Mouse (Mus musculus): ENCODE data around the gene S100pbp. TPM values are rescaled to one million over a fixed set of nuclear protein-coding genes. Genes with fewer than 3 reads are reported as not detected.
A peak's percentile ranks its signal among the peaks of the same experiment; 100 is the strongest.
"Not testable (repeated sequence)": the region's sequence is repeated elsewhere in the genome, so short reads cannot be mapped to it uniquely, and the experiment has no call there.

S100pbp gene
- polyA plus RNA-seq, 1 experiment from 2014 or later, result 24.5 TPM

DNA sequence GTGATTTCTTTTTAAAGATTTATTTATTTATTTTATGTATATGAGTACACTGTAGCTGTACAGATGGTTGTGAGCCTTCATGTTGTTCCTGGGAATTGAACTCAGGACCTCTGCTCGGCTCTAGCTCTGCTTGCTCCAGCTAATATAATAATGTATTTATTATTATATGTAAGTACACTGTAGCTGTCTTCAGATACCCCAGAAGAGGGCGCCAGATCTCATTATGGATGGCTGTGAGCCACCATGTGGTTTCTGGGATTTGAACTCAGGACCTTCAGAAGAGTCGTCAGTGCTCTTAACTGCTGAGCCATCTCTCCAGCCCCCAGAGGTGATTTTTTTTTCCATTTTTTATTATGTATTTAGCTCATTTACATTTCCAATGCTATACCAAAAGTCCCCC is 23.0 kb upstream of the S100pbp start:
- H3K4me1 ChIP-seq (ENCODE audit: control insufficient read depth, insufficient read depth, low read length); H3K36me3 ChIP-seq (replicated peaks; ENCODE audit: control insufficient read depth, insufficient read depth, low read depth, low read length); H3K9ac ChIP-seq (replicated peaks; ENCODE audit: low read length); H3K9me3 ChIP-seq (replicated peaks; ENCODE audit: control insufficient read depth, low read length); H3K4me3 ChIP-seq (ENCODE audit: low read depth, low read length); H3K27me3 ChIP-seq (ENCODE audit: control insufficient read depth, insufficient read depth, low read length); H3K4me2 ChIP-seq (ENCODE audit: low read depth, low read length); ATAC-seq (replicated peaks; ENCODE audit: insufficient number of reproducible peaks, low FRiP score, low TSS enrichment, low read depth); H3K27ac ChIP-seq (replicated peaks; ENCODE audit: low read depth, low read length); DNase-seq (ENCODE audit: low spot score): not testable (repeated sequence)
- 76% methylated on average over 3 of the region's 3 CpGs for WGBS

DNA sequence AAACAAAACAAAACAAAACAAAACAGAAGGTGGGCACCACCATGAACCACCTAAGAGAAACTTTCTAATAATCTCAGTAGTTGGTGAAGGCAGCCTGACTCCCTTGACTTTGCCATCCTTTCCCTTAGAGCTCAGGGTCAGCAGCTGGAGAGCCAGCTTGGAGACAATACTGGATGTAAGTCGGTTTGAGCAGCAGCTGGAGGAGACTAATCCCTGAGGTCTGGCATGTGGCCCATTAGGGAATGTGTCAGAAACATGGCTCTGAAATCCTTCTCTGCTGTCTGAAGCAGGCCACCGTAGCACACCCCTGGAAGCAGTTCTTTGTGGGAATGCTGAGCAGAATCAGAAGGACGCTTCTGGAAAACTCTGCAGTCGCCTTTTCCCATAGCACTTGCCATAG is 21.9 kb upstream of the S100pbp start:
- no peaks in the 10 kb centered on the region for H3K9me3 ChIP-seq (replicated peaks; ENCODE audit: control insufficient read depth, low read length)
- ATAC-seq (replicated peaks; ENCODE audit: insufficient number of reproducible peaks, low FRiP score, low TSS enrichment, low read depth), result no peak
- no peak overlapping the region for H3K4me2 ChIP-seq (ENCODE audit: low read depth, low read length)
- H3K27ac ChIP-seq (replicated peaks; ENCODE audit: low read depth, low read length), result no peak overlapping the region
- DNase-seq (ENCODE audit: low spot score), result no peak
- no peak overlapping the region for H3K4me3 ChIP-seq (ENCODE audit: low read depth, low read length)
- H3K4me1 ChIP-seq (ENCODE audit: control insufficient read depth, insufficient read depth, low read length), result no peaks in the 10 kb centered on the region
- H3K27me3 ChIP-seq (ENCODE audit: control insufficient read depth, insufficient read depth, low read length), result no peaks in the 10 kb centered on the region
- peaks cover 13% of the 10 kb centered on the region for H3K36me3 ChIP-seq (replicated peaks; ENCODE audit: control insufficient read depth, insufficient read depth, low read depth, low read length)
- 91% methylated on average over 4 of the region's 4 CpGs for WGBS
- no peak overlapping the region for H3K9ac ChIP-seq (replicated peaks; ENCODE audit: low read length)

DNA sequence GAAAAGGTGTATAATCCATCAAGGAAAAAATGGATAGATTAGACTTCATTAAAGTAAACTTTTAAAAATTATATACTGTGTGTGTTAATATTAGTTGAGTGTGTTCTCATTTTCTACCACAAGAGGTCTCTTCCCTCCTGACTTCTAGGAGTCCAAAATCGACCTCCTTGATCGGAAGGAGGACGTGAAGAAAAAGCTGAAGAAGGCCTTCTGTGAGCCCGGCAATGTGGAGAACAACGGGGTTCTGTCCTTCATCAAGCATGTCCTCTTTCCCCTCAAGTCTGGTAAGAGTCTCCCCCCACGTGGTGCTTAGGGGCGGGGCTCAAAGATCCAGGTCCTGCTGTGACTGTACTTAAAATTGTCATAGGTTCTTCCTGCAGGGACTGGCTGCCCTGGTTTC is 20.0 kb upstream of the S100pbp start:
- H3K4me2 ChIP-seq (ENCODE audit: low read depth, low read length), result no peak overlapping the region
- no peak for ATAC-seq (replicated peaks; ENCODE audit: insufficient number of reproducible peaks, low FRiP score, low TSS enrichment, low read depth)
- no peak overlapping the region for H3K9ac ChIP-seq (replicated peaks; ENCODE audit: low read length)
- H3K36me3 ChIP-seq (replicated peaks; ENCODE audit: control insufficient read depth, insufficient read depth, low read depth, low read length), result peaks cover 13% of the 10 kb centered on the region
- H3K4me3 ChIP-seq (ENCODE audit: low read depth, low read length), result no peak overlapping the region
- no peaks in the 10 kb centered on the region for H3K9me3 ChIP-seq (replicated peaks; ENCODE audit: control insufficient read depth, low read length)
- H3K27me3 ChIP-seq (ENCODE audit: control insufficient read depth, insufficient read depth, low read length), result no peaks in the 10 kb centered on the region
- 65% methylated on average over 7 of the region's 7 CpGs for WGBS
- H3K4me1 ChIP-seq (ENCODE audit: control insufficient read depth, insufficient read depth, low read length), result no peaks in the 10 kb centered on the region
- peak; percentile 59 for DNase-seq (ENCODE audit: low spot score)
- H3K27ac ChIP-seq (replicated peaks; ENCODE audit: low read depth, low read length), result no peak overlapping the region

DNA sequence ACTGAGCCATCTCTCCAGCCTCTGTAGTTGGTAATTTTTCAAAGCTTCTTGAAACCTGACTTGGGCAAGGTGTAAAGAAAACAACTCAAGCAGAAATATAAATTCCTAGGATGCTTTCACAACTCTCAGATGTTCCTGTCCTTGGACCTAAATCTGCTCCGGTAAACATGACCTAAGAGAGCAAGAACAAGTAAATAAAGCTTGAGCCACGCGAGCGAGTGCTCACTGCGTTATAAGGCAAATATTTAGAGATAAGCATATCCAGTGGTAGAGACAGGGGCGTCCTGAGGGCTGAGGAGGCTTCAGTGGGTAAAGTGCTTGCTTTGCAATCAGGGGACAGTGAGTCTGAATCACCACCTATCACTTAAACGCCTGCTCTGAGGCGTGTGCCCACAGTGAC is 17.3 kb upstream of the S100pbp start:
- WGBS, result 91% methylated on average over 8 of the region's 8 CpGs
- Histone ChIP-seq H3K36me3 (replicated peaks; ENCODE audit: control insufficient read depth, insufficient read depth, low read depth, low read length) (peaks cover 13% of the 10 kb centered on the region), H3K9ac (replicated peaks; ENCODE audit: low read length) (no peak overlapping the region), H3K4me3 (ENCODE audit: low read depth, low read length) (no peak overlapping the region), H3K27me3 (ENCODE audit: control insufficient read depth, insufficient read depth, low read length) (no peaks in the 10 kb centered on the region), H3K4me1 (ENCODE audit: control insufficient read depth, insufficient read depth, low read length) (no peaks in the 10 kb centered on the region), H3K27ac (replicated peaks; ENCODE audit: low read depth, low read length) (no peak overlapping the region), H3K4me2 (ENCODE audit: low read depth, low read length) (no peak overlapping the region), H3K9me3 (replicated peaks; ENCODE audit: control insufficient read depth, low read length) (no peaks in the 10 kb centered on the region)
- ATAC-seq (replicated peaks; ENCODE audit: insufficient number of reproducible peaks, low FRiP score, low TSS enrichment, low read depth) (no peak), DNase-seq (ENCODE audit: low spot score) (no peak)

DNA sequence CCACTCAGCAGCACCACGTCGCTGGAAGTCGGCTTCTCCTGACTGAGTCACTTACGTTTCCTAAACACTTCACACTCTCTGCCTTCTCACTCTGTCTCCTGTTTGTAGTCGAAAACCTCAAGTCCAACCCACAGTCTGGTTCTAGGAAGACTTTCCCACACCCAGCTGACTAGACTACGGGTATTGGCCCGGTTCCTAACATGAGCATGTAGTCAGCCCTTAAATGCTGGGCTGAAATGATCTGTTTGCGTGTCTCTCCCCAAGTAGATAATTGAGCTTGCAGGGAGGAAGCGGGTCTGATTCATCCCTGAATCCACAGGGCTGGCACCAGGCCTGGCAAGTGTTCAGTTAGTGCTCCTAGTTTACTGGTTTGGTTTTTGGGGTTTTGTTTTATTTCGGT is 15.1 kb upstream of the S100pbp start:
- Histone ChIP-seq H3K9ac (replicated peaks; ENCODE audit: low read length) (no peak overlapping the region), H3K27me3 (ENCODE audit: control insufficient read depth, insufficient read depth, low read length) (no peaks in the 10 kb centered on the region), H3K27ac (replicated peaks; ENCODE audit: low read depth, low read length) (no peak overlapping the region), H3K36me3 (replicated peaks; ENCODE audit: control insufficient read depth, insufficient read depth, low read depth, low read length) (peaks cover 10% of the 10 kb centered on the region), H3K4me3 (ENCODE audit: low read depth, low read length) (no peak overlapping the region), H3K4me2 (ENCODE audit: low read depth, low read length) (no peak overlapping the region), H3K9me3 (replicated peaks; ENCODE audit: control insufficient read depth, low read length) (no peaks in the 10 kb centered on the region), H3K4me1 (ENCODE audit: control insufficient read depth, insufficient read depth, low read length) (no peaks in the 10 kb centered on the region)
- no peak for ATAC-seq (replicated peaks; ENCODE audit: insufficient number of reproducible peaks, low FRiP score, low TSS enrichment, low read depth)
- 93% methylated on average over 10 of the region's 10 CpGs for WGBS
- no peak for DNase-seq (ENCODE audit: low spot score)

DNA sequence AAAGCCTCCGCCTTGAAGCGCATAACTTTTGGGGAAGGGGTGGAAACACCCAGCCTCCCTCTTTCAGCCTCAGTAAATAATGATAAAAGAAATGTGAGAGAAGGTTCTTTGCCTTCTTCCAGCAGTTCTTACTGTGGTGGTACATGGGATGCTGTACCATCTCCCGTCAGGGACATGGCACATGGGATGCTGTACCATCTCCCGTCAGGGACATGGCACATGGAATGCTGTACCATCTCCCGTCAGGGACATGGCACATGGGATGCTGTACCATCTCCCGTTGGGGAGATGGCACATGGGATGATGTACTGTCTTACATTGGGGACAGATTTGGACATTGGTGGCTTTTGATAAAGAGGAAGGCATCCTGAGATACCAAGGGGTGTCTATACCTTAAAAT is 8.0 kb upstream of the S100pbp start:
- ATAC-seq (replicated peaks; ENCODE audit: insufficient number of reproducible peaks, low FRiP score, low TSS enrichment, low read depth), result no peak

DNA sequence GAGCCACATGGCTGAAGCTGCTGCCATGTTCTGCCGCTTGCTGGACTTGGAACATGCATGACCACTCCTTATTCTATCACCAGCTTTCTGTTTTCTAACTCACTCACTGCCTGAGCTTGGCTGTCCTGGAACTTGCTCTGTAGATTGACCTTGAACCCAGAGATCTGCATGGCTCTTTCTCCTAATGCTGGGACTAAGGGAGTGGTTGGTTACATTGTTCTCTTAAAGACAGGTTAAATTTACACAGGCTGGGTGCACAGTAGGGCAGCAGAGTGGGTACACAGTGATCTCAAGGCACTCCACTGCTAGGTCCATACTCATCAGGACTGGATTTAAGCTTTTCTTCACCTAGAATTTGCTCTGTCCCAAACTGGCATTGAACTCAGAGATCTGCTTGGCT is 4.8 kb upstream of the S100pbp start:
- ATAC-seq (replicated peaks; ENCODE audit: insufficient number of reproducible peaks, low FRiP score, low TSS enrichment, low read depth) (no peak), DNase-seq (ENCODE audit: low spot score) (no peak)
- Histone ChIP-seq H3K4me1 (ENCODE audit: control insufficient read depth, insufficient read depth, low read length) (0 out of 2 replicates have a peak, but pooled peaks cover 2% of the 10 kb centered on the region), H3K4me2 (ENCODE audit: low read depth, low read length) (no peak overlapping the region), H3K27ac (replicated peaks; ENCODE audit: low read depth, low read length) (no peak overlapping the region), H3K36me3 (replicated peaks; ENCODE audit: control insufficient read depth, insufficient read depth, low read depth, low read length) (peaks cover 7% of the 10 kb centered on the region; the same call in 1 of the 2 replicates), H3K4me3 (ENCODE audit: low read depth, low read length) (no peak overlapping the region), H3K27me3 (ENCODE audit: control insufficient read depth, insufficient read depth, low read length) (no peaks in the 10 kb centered on the region), H3K9me3 (replicated peaks; ENCODE audit: control insufficient read depth, low read length) (no peaks in the 10 kb centered on the region), H3K9ac (replicated peaks; ENCODE audit: low read length) (no peak overlapping the region)
- WGBS, result 93% methylated on average over 1 of the region's 1 CpGs

More for the DNA sequence above, 8.0 kb upstream of the S100pbp start:
- no peak for DNase-seq (ENCODE audit: low spot score)
- H3K27me3 ChIP-seq (ENCODE audit: control insufficient read depth, insufficient read depth, low read length), result no peaks in the 10 kb centered on the region
- WGBS, result 94% methylated on average over 6 of the region's 6 CpGs
- H3K9me3 ChIP-seq (replicated peaks; ENCODE audit: control insufficient read depth, low read length), result no peaks in the 10 kb centered on the region
- no peaks in the 10 kb centered on the region for H3K4me1 ChIP-seq (ENCODE audit: control insufficient read depth, insufficient read depth, low read length)
- no peak overlapping the region for H3K27ac ChIP-seq (replicated peaks; ENCODE audit: low read depth, low read length)
- no peak overlapping the region for H3K4me3 ChIP-seq (ENCODE audit: low read depth, low read length)
- no peak overlapping the region for H3K4me2 ChIP-seq (ENCODE audit: low read depth, low read length)
- H3K36me3 ChIP-seq (replicated peaks; ENCODE audit: control insufficient read depth, insufficient read depth, low read depth, low read length), result peaks cover 7% of the 10 kb centered on the region; the same call in 1 of the 2 replicates
- no peak overlapping the region for H3K9ac ChIP-seq (replicated peaks; ENCODE audit: low read length)

DNA sequence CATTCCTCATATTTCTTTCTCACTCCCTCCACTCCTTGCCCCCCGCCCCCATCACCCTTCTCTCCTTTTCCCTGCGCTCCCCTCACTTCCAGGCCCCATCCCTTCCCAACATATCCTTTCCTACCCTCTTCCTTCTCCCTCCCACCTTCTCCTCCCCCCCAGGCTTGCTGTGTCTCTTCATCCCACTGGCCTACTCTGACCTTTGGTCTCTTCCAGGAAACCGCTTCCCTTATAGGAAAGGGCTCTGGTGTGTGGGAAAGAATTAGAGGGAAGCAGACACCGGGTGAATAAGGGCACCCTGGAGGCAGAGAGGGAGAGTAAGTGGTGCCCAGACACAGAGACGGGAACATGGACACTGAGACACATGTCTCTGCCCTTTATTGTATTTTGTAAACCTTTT is 2.2 kb upstream of the S100pbp start:
- ATAC-seq (replicated peaks; ENCODE audit: insufficient number of reproducible peaks, low FRiP score, low TSS enrichment, low read depth), result no peak
- H3K4me1 ChIP-seq (ENCODE audit: control insufficient read depth, insufficient read depth, low read length), result 0 out of 2 replicates have a peak, but pooled peaks cover 2% of the 10 kb centered on the region
- no peak overlapping the region for H3K4me3 ChIP-seq (ENCODE audit: low read depth, low read length)

More for the DNA sequence above, 2.2 kb upstream of the S100pbp start:
- no peak overlapping the region for H3K9ac ChIP-seq (replicated peaks; ENCODE audit: low read length)
- no peaks in the 10 kb centered on the region for H3K27me3 ChIP-seq (ENCODE audit: control insufficient read depth, insufficient read depth, low read length)
- WGBS, result 54% methylated on average over 5 of the region's 5 CpGs
- no peak overlapping the region for H3K4me2 ChIP-seq (ENCODE audit: low read depth, low read length)
- no peaks in the 10 kb centered on the region for H3K36me3 ChIP-seq (replicated peaks; ENCODE audit: control insufficient read depth, insufficient read depth, low read depth, low read length)
- no peak overlapping the region for H3K27ac ChIP-seq (replicated peaks; ENCODE audit: low read depth, low read length)
- no peak for DNase-seq (ENCODE audit: low spot score)
- no peaks in the 10 kb centered on the region for H3K9me3 ChIP-seq (replicated peaks; ENCODE audit: control insufficient read depth, low read length)

All from embryonic facial prominence, embryonic 11.5 days (tissue).